Mouse (Mus musculus) small intestine, adult 2 months (tissue): ENCODE measurements around the gene Bbx. TPM values are rescaled to one million over a fixed set of nuclear protein-coding genes. Genes with fewer than 3 reads are reported as not detected.

Experiments used
- H3K27ac ChIP-seq: fragments of 200-500 bp; 2 replicates; pipeline ENCODE4 v1.5.1; 2012; ENCODE audit warnings: low read depth, low read length, control low read depth, inconsistent platforms; ENCODE audit not compliant: insufficient read depth
- H3K27me3 ChIP-seq: fragments of 200-500 bp; 2 replicates; pipeline ENCODE4 v1.6.1; 2012; ENCODE audit warnings: mild to moderate bottlenecking, moderate library complexity, low read length, inconsistent platforms; ENCODE audit not compliant: control insufficient read depth, insufficient read depth
- H3K36me3 ChIP-seq: fragments of 200-500 bp; 2 replicates; pipeline ENCODE4 v1.6.1; 2012; ENCODE audit warnings: mild to moderate bottlenecking, low read length, control low read depth, inconsistent platforms; ENCODE audit not compliant: control insufficient read depth, insufficient read depth
- H3K4me1 ChIP-seq: fragments of 200-500 bp; 2 replicates; pipeline ENCODE4 v1.6.1; 2012; ENCODE audit warnings: low read length, inconsistent platforms, mixed read lengths; ENCODE audit not compliant: control insufficient read depth, insufficient read depth, insufficient read length
- H3K4me3 ChIP-seq: fragments of 200-500 bp; 2 replicates; pipeline ENCODE4 v1.5.1; 2012; ENCODE audit warnings: low read depth, mild to moderate bottlenecking, control low read depth, inconsistent platforms, low read length, moderate library complexity
- CTCF ChIP-seq: fragments of 200-500 bp; IDR thresholded peaks from 2 replicates; pipeline ENCODE4 v1.5.1; 2012; ENCODE audit warnings: low read depth, mild to moderate bottlenecking, control low read depth, inconsistent platforms, low read length, moderate library complexity, mixed read lengths; ENCODE audit not compliant: insufficient replicate concordance, insufficient read length; ENCODE audit errors: extremely low read depth
- POLR2A ChIP-seq: fragments of 200-500 bp; IDR thresholded peaks from 2 replicates; pipeline ENCODE4 v1.6.1; 2012; ENCODE audit warnings: low read depth, mild to moderate bottlenecking, control low read depth, inconsistent platforms, low read length, moderate library complexity
- WGBS: fragments of 180-500 bp; shearing (Covaris S2); methylation state at CpG from one replicate; pipeline ENCODE4 v1.1.7; 2018; 5-methylcytosine and 5-hydroxymethylcytosine counted together
- polyA plus RNA-seq: library from polyadenylated mRNA; depleted of rRNA; stranded (reverse); fragments of >200 nt; gene quantifications from 2 replicates; pipeline ENCODE4 v1.2.3, GENCODE M21; 2012; rRNA removed

The Bbx gene
- polyA plus RNA-seq = 0.67 and 1.7 TPM in 2 replicates

DNA sequence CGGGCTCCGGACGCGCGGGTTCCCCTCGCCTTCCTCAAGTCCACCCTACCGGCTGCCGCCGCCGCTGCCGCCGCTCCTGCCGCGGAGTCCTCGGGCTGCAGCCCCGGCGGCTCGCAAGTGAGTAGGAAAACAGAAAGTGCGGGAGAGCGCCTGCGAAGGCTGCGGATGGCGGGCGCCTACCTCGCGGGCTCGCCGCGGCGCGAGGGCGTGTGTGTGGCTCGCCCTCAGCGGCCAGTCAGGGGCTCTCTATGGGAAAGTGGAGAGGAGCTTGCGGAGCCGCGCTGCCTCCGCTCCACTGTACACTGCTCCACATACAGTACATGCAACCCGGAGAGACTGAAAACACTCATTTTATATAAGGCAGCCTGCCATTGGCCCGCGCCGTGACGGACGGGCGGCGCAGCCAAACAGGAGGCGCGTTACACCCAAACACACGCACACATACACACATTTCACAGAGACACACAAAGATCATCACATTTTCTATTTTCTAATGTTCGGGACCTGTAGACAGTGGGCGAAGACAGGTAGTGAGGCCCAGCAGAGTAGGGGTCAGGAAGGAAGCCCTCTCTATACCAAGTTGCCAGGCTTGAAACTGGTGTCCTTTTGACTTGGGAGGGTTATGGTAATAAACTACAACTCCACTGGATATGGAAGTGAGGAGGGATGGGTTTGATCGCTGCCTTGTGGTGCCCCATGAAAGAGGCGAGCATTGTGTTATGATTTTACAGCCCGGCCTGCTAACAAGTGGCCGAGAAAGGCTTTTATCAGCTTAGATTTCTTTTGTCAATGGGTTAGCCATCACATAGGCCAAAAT is at the start of gene Bbx:
Gene Bbx, minus strand, starts transcription at position 329 of the 817 bp plus-strand sequence.
- H3K4me3 ChIP-seq = peak within 1 kb of the TSS; percentile 74
- peaks cover 4% of the 10 kb centered on the region; the same call in 1 of the 2 replicates for H3K4me1 ChIP-seq
- under 1% methylated on average over 55 of the region's 55 CpGs for WGBS
- TF ChIP-seq CTCF = no peak
- TF ChIP-seq POLR2A = peak; percentile 89
- peak within 1 kb of the TSS; percentile 65 for H3K27ac ChIP-seq
- H3K36me3 ChIP-seq = no peaks in the 10 kb centered on the region
- H3K27me3 ChIP-seq = no peaks in the 10 kb centered on the region

- H3K4me3 ChIP-seq = no peak overlapping the region
- no peak for TF ChIP-seq CTCF
- no peak for TF ChIP-seq POLR2A
- H3K36me3 ChIP-seq = no peaks in the 10 kb centered on the region
- H3K4me1 ChIP-seq = no peaks in the 10 kb centered on the region
- no peak overlapping the region for H3K27ac ChIP-seq
- no peaks in the 10 kb centered on the region for H3K27me3 ChIP-seq
- WGBS = 76% methylated on average over 7 of the region's 7 CpGs
Measured at GRCm38 (mm10) chr16:50481892-50482291, 49.7 kb upstream of the Bbx start.

DNA sequence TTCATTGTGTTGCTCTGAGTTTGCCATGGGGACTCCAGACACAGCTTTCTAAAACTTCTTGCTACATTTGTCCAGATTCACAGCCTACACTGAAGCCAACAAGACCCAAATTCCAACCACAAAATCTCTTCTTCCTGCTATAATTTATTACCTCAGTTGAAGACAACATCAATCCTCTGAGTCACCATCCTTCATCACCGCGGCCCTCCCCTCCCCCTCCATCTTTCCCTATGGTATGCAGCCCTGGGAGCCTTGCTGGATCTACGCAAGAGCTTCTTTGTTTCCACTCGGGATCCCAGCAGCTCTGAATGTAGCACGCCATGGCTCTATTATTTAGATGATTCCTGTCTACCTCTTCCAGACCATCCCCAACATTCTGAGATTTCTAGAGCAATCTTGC is 49.2 kb upstream of the Bbx start:
- 67% methylated on average over 5 of the region's 5 CpGs for WGBS

DNA sequence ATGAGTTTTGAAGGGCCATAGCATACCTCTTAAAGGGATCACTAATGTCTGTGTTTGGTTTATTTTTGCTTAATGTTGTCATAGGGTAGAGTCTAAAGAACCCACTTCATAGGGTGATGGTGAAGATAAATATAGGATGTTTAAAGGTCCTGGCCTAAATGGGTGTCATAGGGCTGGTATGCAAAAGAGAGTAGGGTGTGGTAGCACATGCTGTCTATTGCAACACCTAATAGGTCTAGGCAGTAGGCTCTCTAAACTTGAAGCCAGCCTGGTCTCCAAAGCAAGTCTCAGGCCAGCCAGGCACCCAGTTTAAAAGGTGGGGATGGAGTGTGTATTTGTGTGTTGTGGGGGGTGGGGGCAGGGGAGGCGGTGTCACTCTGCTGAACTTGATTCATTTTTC is 46.5 kb upstream of the Bbx start:
- no peaks in the 10 kb centered on the region for H3K36me3 ChIP-seq
- H3K27ac ChIP-seq = no peak overlapping the region
- H3K4me1 ChIP-seq = no peaks in the 10 kb centered on the region
- no peak overlapping the region for H3K4me3 ChIP-seq
- H3K27me3 ChIP-seq = no peaks in the 10 kb centered on the region
- 100% methylated on average over 1 of the region's 1 CpGs for WGBS
- no peak for TF ChIP-seq POLR2A
- no peak for TF ChIP-seq CTCF

More for the DNA sequence above, 49.2 kb upstream of the Bbx start:
- TF ChIP-seq CTCF (no peak), POLR2A (no peak)
- Histone ChIP-seq H3K4me3 (no peak overlapping the region), H3K4me1 (no peaks in the 10 kb centered on the region), H3K36me3 (no peaks in the 10 kb centered on the region), H3K27ac (no peak overlapping the region), H3K27me3 (no peaks in the 10 kb centered on the region)

DNA sequence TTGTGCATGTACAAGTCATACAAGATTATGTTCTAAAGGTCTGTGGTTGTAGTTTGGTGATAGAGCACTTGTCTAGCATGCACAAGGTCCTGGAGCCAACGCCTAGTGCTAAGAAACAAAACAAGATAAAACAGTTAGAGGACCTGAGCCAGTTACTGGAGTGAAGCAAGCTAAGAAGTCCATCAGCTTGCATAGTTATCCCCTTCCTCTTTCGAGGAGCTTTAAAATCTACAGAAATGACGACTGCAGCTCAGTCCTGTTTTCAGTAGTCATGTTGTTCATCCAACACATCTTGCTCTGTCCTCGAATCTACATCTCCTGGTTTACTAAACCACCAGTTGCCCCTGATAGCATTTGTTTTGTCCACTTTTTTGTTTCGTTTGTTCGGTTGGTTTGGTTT is 45.4 kb upstream of the Bbx start:
- 82% methylated on average over 6 of the region's 6 CpGs for WGBS
- Histone ChIP-seq H3K27ac (no peak overlapping the region), H3K27me3 (no peaks in the 10 kb centered on the region), H3K36me3 (no peaks in the 10 kb centered on the region), H3K4me1 (no peaks in the 10 kb centered on the region), H3K4me3 (no peak overlapping the region)
- TF ChIP-seq POLR2A (no peak), CTCF (no peak)

- Histone ChIP-seq H3K36me3 (no peaks in the 10 kb centered on the region), H3K4me1 (no peaks in the 10 kb centered on the region), H3K4me3 (no peak overlapping the region), H3K27ac (no peak overlapping the region), H3K27me3 (no peaks in the 10 kb centered on the region)
- 25% methylated on average over 10 of the region's 10 CpGs for WGBS
- no peak for TF ChIP-seq CTCF
- TF ChIP-seq POLR2A = no peak
Measured at GRCm38 (mm10) chr16:50462226-50462870, 30.2 kb upstream of the Bbx start.

- H3K27ac ChIP-seq = no peak overlapping the region
- WGBS = 34% methylated on average over 3 of the region's 3 CpGs
Measured at GRCm38 (mm10) chr16:50459146-50459545, 27.0 kb upstream of the Bbx start.

More at GRCm38 (mm10) chr16:50459146-50459545, 27.0 kb upstream of the Bbx start:
- no peaks in the 10 kb centered on the region for H3K27me3 ChIP-seq
- TF ChIP-seq POLR2A (no peak), CTCF (no peak)
- H3K36me3 ChIP-seq = no peaks in the 10 kb centered on the region
- H3K4me1 ChIP-seq = no peaks in the 10 kb centered on the region
- no peak overlapping the region for H3K4me3 ChIP-seq
